Mouse (Mus musculus) brain, adult 2 months (tissue): ENCODE results near the gene Ms4a6c.
A peak's percentile ranks its signal among the peaks of the same experiment; 100 is the strongest.
"Not testable (repeated sequence)": the region's sequence is repeated elsewhere in the genome, so short reads cannot be mapped to it uniquely, and the experiment has no call there.

Experiments used
- DNase-seq: peaks from one replicate; pipeline ENCODE4 v3.0.0; 2011; ENCODE audit warnings: low read depth, low spot score

Gene Ms4a6c

DNA sequence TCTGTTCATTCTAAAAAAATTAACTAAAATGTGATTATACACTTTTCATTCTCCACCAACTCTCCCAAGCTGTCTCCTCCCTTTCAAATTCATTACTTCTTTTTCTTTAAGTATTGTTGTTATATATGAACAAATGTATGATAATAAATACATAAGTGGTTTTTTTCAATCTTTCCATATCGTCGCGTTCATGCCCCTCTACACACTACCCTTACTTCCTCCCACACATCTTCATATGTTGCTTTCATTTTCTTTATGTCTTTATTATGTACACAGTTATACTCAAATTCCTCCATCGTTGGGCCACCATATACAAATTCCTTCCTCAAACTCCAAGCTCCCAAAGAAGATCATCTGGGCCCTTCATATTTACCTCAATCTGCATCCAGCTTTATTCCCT lies 32.2 kb downstream of the Ms4a6c start:
- DNase-seq: no peak

DNA sequence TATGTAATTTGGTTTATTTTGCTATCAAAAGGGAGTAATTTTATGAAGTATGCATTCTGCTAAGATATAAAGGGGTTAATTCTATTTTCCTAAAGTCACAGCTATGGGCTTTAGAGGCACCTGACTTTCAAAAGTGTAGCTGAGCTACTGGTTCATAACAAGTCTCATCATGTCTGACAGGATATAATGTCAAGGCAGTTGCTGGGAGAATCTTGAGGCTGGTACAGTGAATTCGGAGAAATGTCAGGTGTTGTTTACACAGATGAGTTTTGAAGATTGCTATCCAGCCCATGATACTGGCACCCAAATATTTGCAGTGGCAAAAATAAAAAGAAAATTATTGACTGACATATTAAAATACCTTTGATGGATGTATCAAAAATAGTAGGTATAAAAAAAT lies 35.7 kb downstream of the Ms4a6c start:
- no peak for DNase-seq

DNA sequence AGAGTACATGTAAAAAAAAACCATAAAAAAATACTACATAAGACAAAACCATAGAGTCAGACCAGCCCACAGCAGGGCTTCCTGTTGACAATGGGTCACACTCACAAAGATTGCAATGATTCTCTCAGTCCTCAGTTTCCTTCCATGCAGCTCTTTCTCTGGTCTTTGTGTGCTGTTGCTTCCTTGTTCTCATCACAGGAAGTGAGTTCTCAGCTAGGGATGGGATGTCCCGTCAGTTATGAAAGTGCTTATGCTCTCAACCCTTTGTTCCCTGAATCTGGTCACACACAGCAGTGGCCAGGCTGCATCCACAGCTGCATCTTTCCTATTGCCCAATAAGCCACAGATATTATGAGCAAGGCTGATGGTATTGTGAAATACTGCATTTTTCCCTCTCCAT lies 44.3 kb downstream of the Ms4a6c start:
- DNase-seq: no peak

DNA sequence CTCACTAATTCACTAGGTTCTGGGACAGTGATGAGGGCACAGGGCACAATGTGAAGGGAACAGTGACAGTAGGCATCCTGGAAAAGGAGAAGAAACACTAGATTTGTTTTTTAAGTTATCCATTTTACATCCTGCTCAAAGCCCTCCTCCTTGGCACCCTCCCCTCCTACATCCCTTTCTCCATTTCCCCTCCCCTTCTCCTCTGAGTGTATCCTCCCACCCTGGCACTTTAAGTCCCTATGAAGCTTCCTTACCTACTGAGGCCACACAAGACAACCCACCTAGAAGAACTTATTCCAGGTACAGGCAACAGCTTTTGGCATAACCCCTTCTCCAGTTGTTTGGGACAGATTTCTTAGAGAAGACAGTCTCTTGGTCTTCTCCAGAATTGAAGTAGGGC lies 47.1 kb downstream of the Ms4a6c start, which contains the start of gene Ms4a6b:
Gene Ms4a6b, plus strand, starts transcription at position 267 of the 400 bp plus-strand sequence.
- no peak for DNase-seq

DNA sequence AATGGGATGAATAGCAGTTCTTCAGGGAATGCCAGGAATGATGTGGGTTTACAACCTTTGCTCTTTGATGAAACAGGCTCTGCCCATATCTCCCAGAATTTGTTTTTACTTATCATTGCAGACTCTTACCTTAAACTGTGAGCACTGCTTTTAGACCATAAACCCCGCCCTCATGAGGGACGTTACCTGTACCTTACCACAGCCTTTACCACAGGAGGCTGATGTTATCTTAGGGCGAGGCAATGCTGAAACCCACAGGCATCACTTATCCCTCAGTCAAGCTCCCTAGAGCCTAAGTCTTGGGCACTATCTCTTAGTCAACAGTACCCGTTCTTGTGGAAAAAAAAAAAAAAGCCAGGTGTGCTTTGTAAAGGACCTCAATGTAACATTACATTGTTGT lies 47.7 kb downstream of the Ms4a6c start:
- no peak for DNase-seq

DNA sequence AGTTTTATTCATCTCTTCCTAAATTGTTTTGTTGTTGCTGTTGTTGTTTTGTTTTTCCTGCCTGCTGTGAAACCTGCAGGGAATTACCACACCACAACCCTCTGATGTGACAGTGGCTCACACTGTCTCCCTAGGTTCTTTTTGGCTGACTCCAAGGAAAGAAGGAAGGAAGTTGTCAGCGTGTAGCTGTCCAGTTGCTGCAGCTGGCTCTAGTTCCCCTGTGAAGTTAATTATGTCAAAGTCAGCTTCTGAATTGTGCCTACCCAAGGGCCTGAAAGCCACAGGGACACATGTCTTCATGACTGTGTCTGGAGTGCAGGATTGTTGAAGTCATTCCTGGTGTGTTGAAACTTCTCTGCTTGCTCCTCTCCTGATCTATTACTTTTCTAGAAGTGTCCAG lies 48.2 kb downstream of the Ms4a6c start:
- peak; percentile 11 for DNase-seq

DNA sequence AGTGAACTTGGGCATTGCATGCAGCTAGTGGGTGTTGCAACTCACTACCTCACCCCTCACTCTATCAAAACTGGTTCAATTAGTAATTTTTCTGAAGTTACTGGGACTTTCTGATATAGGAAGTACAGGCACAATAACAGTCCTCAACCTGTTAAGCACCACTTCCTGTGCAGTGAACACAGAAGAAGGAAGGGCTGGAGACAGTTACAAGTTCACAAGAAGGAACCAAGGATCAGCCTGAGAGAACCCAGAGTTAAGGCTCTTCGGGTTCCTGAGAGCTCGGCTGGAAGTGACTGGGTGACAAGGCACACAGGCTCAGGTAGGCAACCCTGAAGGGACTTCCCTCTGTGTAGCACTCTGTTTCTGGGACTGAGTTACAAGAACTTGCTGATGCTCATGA lies 49.2 kb downstream of the Ms4a6c start:
- not testable (repeated sequence) for DNase-seq

DNA sequence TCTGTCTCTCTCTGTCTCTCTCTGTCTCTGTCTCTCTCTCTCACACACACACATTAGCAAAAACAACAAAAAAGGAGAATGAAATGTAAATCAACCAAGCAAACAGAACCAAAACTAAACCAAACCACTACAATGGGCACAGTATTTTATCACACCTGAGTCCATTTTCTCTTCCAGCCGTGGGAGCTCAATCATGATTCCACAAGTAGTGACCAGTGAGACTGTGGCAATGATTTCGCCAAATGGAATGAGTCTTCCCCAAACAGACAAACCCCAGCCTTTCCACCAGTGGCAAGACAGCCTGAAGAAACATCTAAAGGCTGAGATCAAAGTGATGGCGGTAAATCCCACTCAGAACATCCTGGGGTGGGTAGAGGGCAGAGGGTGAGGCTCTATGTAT lies 51.0 kb downstream of the Ms4a6c start:
- DNase-seq: no peak
